Mouse (Mus musculus) liver, embryonic 15.5 days (tissue): ENCODE data around the gene Mtmr6. TPM values are rescaled to one million over a fixed set of nuclear protein-coding genes. Genes with fewer than 3 reads are reported as not detected.

Source experiments
- microRNA counts: library from miRNA; unstranded; fragments of <30 nt; microRNA quantifications from one replicate; lab custom pipeline; 2016
- microRNA-seq: library from miRNA; unstranded; fragments of <30 nt; microRNA quantifications from one replicate; pipeline ENCODE4, GENCODE M21; 2016
- polyA plus RNA-seq: library from polyadenylated mRNA; unstranded; fragments of >200 nt; fragmentation: Nextera tagmentation; extraction: Ambion mirVana; gene quantifications from 2 replicates; pipeline ENCODE4 v1.2.1, GENCODE M21; 2015

The Mtmr6 gene
- polyA plus RNA-seq, 1 experiment from 2014 or later: 13.7 TPM

MicroRNAs within 50 kb of the gene (microRNA counts, 519-probe panel; counts per million panel counts)
- microRNA mmu-miR-719 (lab: Ali Mortazavi, UCI): not detected

Small RNAs within 50 kb of the gene (microRNA-seq; reads per million reads assigned to microRNA genes)
- gene Mir719: not detected

Other genes with a start within 250 kb of the Mtmr6 start
- 3.5 and 4.9 TPM in 2 replicates for gene Atp8a2, start 68.0 kb upstream of the Mtmr6 start, polyA plus RNA-seq
- gene Nupl1, start 13.8 kb upstream of the Mtmr6 start, polyA plus RNA-seq: 0.05 TPM in 1 of 2 replicates, not detected in the other
- 27.6 and 27.7 TPM in 2 replicates for gene Gm49336, start 13.7 kb upstream of the Mtmr6 start, polyA plus RNA-seq
- gene Amer2, start 108.0 kb downstream of the Mtmr6 start, polyA plus RNA-seq: 0.48 and 0.68 TPM in 2 replicates